Mouse (Mus musculus): ENCODE measurements around the gene Mecom.

GRCm38 (mm10) chr3:30545246-30545645, 2.6 kb downstream of the Mecom start:
- TF ChIP-seq CTCF (IDR thresholded peaks at IDR 0.05; ENCODE audit: low read depth, low read length) (no peak), POLR2A (IDR thresholded peaks at IDR 0.05; ENCODE audit: borderline replicate concordance, low read depth, low read length) (no peak)
